Mouse (Mus musculus) embryonic facial prominence, embryonic 11.5 days (tissue): ENCODE measurements at regions not wholly inside any gene's neighbourhood (a gene's known extent, or its start where the extent isn't known, plus 50 kb on each side); places are given as distances from the start of the nearest gene placed in this dataset.

Experiments
- ATAC-seq: fragments of 200-750 bp; cut with Nextera tagmentation; replicated peaks from 2 replicates; pipeline ENCODE4 v1.8.0; 2017; ENCODE audit warnings: low read depth; ENCODE audit not compliant: insufficient number of reproducible peaks, low FRiP score, low TSS enrichment
- DNase-seq: peaks from one replicate; pipeline ENCODE4 v3.0.0-alpha.2; 2015; ENCODE audit warnings: low spot score
- H3K27ac ChIP-seq: fragments of 300-500 bp; sonication (generic); replicated peaks from 2 replicates; pipeline ENCODE4 v1.5.1; 2014; ENCODE audit warnings: mild to moderate bottlenecking, low read depth, low read length, control low read depth
- H3K27me3 ChIP-seq: fragments of 300-500 bp; sonication (generic); 2 replicates; pipeline ENCODE4 v1.6.1; 2014; ENCODE audit warnings: mild to moderate bottlenecking, low read length, moderate library complexity, mixed read lengths; ENCODE audit not compliant: control insufficient read depth, insufficient read depth
- H3K36me3 ChIP-seq: fragments of 300-500 bp; sonication (generic); replicated peaks from 2 replicates; pipeline ENCODE4 v1.6.1; 2014; ENCODE audit warnings: low read depth, mild to moderate bottlenecking, low read length, moderate library complexity, mixed read lengths; ENCODE audit not compliant: control insufficient read depth, insufficient read depth
- H3K4me1 ChIP-seq: fragments of 300-500 bp; sonication (generic); 2 replicates; pipeline ENCODE4 v1.6.1; 2014; ENCODE audit warnings: low read length, mixed read lengths; ENCODE audit not compliant: control insufficient read depth, insufficient read depth
- H3K4me2 ChIP-seq: fragments of 300-500 bp; sonication (generic); 2 replicates; pipeline ENCODE4 v1.6.1; 2014; ENCODE audit warnings: low read depth, mild to moderate bottlenecking, control low read depth, low read length, moderate library complexity
- H3K4me3 ChIP-seq: fragments of 300-500 bp; sonication (generic); 2 replicates; pipeline ENCODE4 v1.5.1; 2014; ENCODE audit warnings: low read depth, low read length, control low read depth
- H3K9ac ChIP-seq: fragments of 300-500 bp; sonication (generic); replicated peaks from 2 replicates; pipeline ENCODE4 v1.6.1; 2014; ENCODE audit warnings: mild to moderate bottlenecking, control low read depth, low read length
- H3K9me3 ChIP-seq: fragments of 300-500 bp; sonication (generic); replicated peaks from 2 replicates; pipeline ENCODE4 v1.6.1; 2016; ENCODE audit warnings: mild to moderate bottlenecking, low read length, inconsistent platforms, mixed read lengths; ENCODE audit not compliant: control insufficient read depth
- WGBS: fragments of 180-500 bp; shearing (Covaris S2); extraction: QIAGEN DNeasy Blood & Tissue Kit; methylation state at CpG from one replicate; pipeline ENCODE4 v1.1.7; 2014; 5-methylcytosine and 5-hydroxymethylcytosine counted together

DNA sequence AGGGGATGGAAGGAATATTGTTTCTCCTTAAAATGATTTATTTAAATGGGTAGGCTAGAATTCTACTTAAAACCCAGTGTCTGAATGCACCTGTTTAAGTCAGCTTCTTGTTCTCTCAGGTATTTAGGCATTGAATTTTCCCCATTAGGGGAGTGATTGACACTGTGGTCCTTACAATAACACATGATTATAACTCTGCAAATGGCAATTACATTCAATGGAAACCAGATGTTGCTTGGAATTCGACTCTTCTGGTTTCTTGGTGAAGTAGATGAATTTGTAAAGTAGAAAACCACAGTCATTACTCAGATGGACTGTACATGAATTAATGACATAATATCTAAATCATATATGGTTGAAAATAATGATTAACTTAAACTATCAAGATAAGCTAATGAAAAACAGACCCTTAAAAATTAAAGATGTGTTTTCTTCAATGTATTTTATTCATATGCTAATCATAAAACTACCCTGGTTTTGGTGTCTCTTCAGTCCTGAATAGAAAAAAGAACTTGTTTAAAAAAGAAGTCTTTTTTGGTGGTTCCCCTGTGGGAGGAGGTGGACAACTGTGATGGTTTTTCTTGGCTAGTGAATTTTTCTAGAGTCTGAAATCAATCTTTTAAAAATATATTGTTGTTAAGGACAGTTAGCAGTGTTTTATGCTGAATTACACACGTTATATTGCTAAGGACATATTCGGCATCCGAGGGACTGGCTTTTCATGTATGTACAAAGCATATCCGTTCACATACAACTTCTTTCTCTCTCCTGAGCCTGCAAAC, 231.8 kb upstream of the Osr1 start:
- H3K4me2 ChIP-seq = no peak overlapping the region
- no peaks in the 10 kb centered on the region for H3K27me3 ChIP-seq
- ATAC-seq (0 out of 2 replicates have a peak, but pooled peaks have one; percentile 8), DNase-seq (peak; percentile 87)
- no peak overlapping the region for H3K9ac ChIP-seq
- no peaks in the 10 kb centered on the region for H3K9me3 ChIP-seq
- WGBS = 59% methylated on average over 5 of the region's 5 CpGs
- H3K27ac ChIP-seq = no peak overlapping the region
- H3K36me3 ChIP-seq = no peaks in the 10 kb centered on the region
- no peak overlapping the region for H3K4me3 ChIP-seq
- H3K4me1 ChIP-seq = no peaks in the 10 kb centered on the region; the same call in 1 of the 2 replicates

DNA sequence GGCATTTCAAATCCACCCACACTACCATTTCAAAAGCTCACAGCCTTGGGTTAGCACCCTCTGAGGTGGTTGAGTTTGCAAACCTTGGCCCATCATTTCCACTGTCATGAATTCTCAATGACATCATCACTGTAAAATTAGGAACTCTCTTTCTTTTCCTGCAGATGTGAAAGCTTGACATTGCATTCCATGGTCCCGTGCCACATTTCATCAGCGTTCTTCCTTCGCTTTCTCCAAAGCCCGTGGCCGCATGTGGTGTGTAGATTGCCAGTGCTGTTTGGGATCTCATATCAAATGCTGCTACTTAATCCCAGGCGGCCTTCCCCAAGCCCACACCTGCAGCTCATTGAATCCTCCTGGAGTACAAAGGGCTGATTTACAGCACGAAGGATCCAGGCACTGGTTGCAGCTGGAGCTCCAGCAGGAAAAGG, 231.1 kb upstream of the Osr1 start:
- peak; percentile 88 for DNase-seq
- 18% methylated on average over 7 of the region's 7 CpGs for WGBS
- Histone ChIP-seq H3K27ac (peak overlapping the region; percentile 47; the same call in 1 of the 2 replicates), H3K27me3 (no peaks in the 10 kb centered on the region), H3K9me3 (no peaks in the 10 kb centered on the region), H3K4me1 (no peaks in the 10 kb centered on the region; the same call in 1 of the 2 replicates), H3K9ac (no peak overlapping the region), H3K4me3 (no peak overlapping the region), H3K4me2 (no peak overlapping the region), H3K36me3 (no peaks in the 10 kb centered on the region)
- ATAC-seq = peak; percentile 77

DNA sequence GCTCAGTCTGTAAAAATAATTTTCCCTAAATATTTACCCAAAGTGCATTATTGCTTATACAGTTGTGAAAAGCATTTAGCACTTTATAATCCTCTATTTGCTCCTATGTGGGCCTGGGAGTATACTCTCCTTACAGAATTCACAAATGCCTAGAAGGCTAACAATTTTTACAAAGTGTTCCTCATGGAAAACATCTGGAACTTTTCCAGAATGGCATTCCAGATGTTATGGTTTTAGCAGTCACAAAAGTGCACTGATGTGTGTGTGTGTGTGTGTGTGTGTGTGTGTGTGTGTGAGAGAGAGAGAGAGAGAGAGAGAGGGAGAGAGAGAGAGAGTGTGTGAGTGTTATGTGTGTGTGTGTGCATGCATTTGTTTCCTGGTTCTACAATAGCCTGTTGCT, 229.1 kb upstream of the Osr1 start:
- DNase-seq = peak; percentile 68
- no peak overlapping the region for H3K4me3 ChIP-seq
- H3K4me2 ChIP-seq = no peak overlapping the region
- no peaks in the 10 kb centered on the region for H3K27me3 ChIP-seq
- H3K36me3 ChIP-seq = no peaks in the 10 kb centered on the region
- H3K4me1 ChIP-seq = no peaks in the 10 kb centered on the region; the same call in 1 of the 2 replicates
- ATAC-seq = no peak
- H3K27ac ChIP-seq = no peak overlapping the region
- H3K9me3 ChIP-seq = no peaks in the 10 kb centered on the region
- no peak overlapping the region for H3K9ac ChIP-seq

DNA sequence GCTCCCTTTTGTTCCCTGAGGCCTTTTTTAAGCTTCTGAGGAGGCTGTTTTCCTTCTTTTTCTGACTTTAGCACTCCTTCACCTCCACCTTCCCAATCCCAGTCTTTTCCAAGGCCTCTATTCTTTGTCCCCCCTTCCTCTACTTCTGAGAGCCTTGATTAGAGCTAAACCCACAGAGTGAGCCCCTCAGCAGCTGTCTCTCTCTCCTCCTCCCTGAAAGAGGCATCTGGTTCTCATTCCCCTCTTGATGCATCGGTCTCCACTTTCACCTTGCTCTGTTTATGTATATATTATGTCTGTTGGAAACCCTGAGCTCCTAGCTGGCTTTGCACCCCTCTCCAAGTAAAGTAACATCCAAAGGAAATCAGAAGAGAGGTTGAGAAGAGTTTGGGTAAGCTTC, 224.6 kb upstream of the Osr1 start:
- Histone ChIP-seq H3K36me3 (no peaks in the 10 kb centered on the region), H3K4me2 (no peak overlapping the region), H3K4me1 (no peaks in the 10 kb centered on the region), H3K4me3 (no peak overlapping the region), H3K27ac (no peak overlapping the region), H3K9ac (no peak overlapping the region), H3K27me3 (no peaks in the 10 kb centered on the region), H3K9me3 (no peaks in the 10 kb centered on the region)
- DNase-seq = peak; percentile 76
- WGBS = 19% methylated on average over 1 of the region's 1 CpGs
- 0 out of 2 replicates have a peak, but pooled peaks have one; percentile 29 for ATAC-seq

DNA sequence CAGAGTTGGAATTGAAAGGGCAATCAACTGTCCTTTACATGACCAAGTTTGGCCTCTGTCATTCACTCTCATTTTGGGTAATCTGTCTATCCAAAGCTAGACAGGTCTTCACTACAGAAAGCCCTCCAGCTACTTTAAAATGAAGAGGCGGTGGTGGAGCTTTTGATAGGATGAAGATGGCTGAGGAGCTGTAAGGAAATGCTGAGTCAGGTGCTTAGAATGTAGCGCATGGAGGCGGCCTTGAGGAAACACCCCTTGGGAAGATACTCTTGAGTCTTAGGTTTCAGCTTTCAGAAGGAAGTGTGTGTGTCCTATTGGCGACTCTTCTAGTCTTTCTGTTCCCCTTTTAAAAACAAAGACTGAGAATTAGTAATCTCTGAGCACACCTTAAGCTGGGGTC, 214.4 kb upstream of the Osr1 start:
- no peak overlapping the region for H3K4me3 ChIP-seq
- 86% methylated on average over 4 of the region's 4 CpGs for WGBS
- DNase-seq (no peak), ATAC-seq (no peak)
- no peaks in the 10 kb centered on the region for H3K9me3 ChIP-seq
- no peaks in the 10 kb centered on the region for H3K27me3 ChIP-seq
- H3K9ac ChIP-seq = no peak overlapping the region
- H3K36me3 ChIP-seq = no peaks in the 10 kb centered on the region
- H3K4me2 ChIP-seq = no peak overlapping the region
- H3K4me1 ChIP-seq = no peaks in the 10 kb centered on the region; the same call in 1 of the 2 replicates
- no peak overlapping the region for H3K27ac ChIP-seq

DNA sequence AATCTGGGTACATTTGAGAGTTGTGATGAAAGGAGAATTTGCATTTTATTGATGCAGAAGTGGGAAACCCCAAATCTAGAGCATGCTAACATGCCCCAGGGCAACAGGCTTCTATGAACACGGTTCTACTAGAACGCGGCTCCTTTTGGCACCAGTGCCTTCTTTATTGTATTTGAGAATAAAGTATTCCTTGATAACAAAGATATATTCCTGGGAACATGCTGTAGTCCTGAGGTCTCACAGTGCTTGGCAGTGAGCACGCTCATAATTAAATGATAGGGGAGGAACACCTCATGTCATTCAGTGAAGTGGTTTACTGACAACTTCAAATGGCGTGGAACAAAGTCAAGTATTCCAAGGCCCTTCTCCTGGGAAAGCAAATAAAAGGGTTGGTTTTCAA, 212.1 kb upstream of the Osr1 start:
- no peaks in the 10 kb centered on the region for H3K27me3 ChIP-seq
- H3K36me3 ChIP-seq = no peaks in the 10 kb centered on the region
- ATAC-seq (no peak), DNase-seq (no peak)
- H3K4me3 ChIP-seq = no peak overlapping the region
- no peaks in the 10 kb centered on the region for H3K9me3 ChIP-seq
- no peak overlapping the region for H3K27ac ChIP-seq
- H3K4me2 ChIP-seq = no peak overlapping the region
- H3K4me1 ChIP-seq = no peaks in the 10 kb centered on the region; the same call in 1 of the 2 replicates
- WGBS = 88% methylated on average over 5 of the region's 5 CpGs
- no peak overlapping the region for H3K9ac ChIP-seq

DNA sequence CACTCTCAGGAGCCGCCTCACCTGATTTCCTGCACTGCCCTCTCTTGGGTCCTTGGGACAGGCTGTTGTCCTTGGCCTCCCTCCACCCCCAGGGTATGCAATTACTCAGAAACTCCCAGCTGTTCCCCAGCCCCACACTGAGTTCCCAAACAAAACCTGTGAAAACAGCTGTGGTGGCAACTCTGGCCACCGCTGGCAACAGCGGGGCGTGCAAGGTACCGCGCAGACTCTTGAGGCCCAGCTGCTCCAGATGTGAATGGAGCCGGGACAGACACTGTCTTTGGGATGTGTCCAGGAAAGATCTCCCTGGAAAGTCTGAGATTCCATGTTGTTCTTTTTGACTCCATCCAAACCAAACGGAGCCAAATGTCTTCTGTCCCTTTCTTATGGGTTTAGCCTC, 211.0 kb upstream of the Osr1 start:
- no peak overlapping the region for H3K9ac ChIP-seq
- H3K4me1 ChIP-seq = no peaks in the 10 kb centered on the region; the same call in 1 of the 2 replicates
- no peak for ATAC-seq
- H3K4me3 ChIP-seq = no peak overlapping the region
- no peaks in the 10 kb centered on the region for H3K27me3 ChIP-seq
- no peaks in the 10 kb centered on the region for H3K9me3 ChIP-seq
- H3K36me3 ChIP-seq = no peaks in the 10 kb centered on the region
- no peak for DNase-seq
- H3K4me2 ChIP-seq = no peak overlapping the region
- H3K27ac ChIP-seq = no peak overlapping the region
- WGBS = 42% methylated on average over 8 of the region's 8 CpGs

DNA sequence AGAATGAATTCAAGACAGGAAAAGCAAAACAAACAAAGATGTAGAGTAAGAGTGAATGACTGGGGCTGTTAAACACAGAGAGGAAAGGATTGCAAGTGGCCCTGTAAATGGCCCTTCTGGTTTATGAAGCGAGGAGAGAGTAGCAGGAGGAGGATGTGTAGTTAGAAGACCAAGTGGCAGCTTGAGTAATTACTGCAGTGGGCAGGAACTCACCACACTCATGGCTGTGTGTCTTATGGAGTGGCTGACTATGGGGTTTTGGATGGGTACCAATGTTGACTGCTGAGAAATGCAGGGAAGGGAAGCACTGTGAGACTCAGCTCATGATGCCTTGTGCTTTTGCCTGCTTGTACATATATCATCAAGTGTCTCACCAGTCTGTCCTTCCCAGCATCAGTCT, 204.0 kb upstream of the Osr1 start:
- Histone ChIP-seq H3K27ac (no peak overlapping the region), H3K9me3 (no peaks in the 10 kb centered on the region), H3K4me2 (no peak overlapping the region), H3K36me3 (no peaks in the 10 kb centered on the region), H3K9ac (no peak overlapping the region), H3K4me1 (no peaks in the 10 kb centered on the region), H3K27me3 (no peaks in the 10 kb centered on the region), H3K4me3 (no peak overlapping the region)
- WGBS = 74% methylated on average over 1 of the region's 1 CpGs
- ATAC-seq = no peak
- DNase-seq = no peak
